Mouse (Mus musculus): ENCODE data around the gene Samd13. TPM values are rescaled to one million over a fixed set of nuclear protein-coding genes. Genes with fewer than 3 reads are reported as not detected.

Samd13 gene
- polyA plus RNA-seq (2012; rRNA removed), result not detected in 2 replicates

GRCm38 (mm10) chr3:146684811-146685675 is at the start of gene Samd13:
Gene Samd13 (minus strand): TSS chr3:146685592.

GRCm38 (mm10) chr3:146651217-146651616 is 34.2 kb downstream of the Samd13 start, which contains the start of gene 4930503B20Rik:
Gene 4930503B20Rik (minus strand): TSS chr3:146651317.

GRCm38 (mm10) chr3:146615496-146615895 is 69.9 kb downstream of the Samd13 start, which contains the start of gene Dnase2b:
Gene Dnase2b (minus strand): TSS chr3:146615596.

Other genes with a start within 250 kb of the Samd13 start
- 0.47 and 0.91 TPM in 2 replicates for gene Ctbs, start 235.8 kb downstream of the Samd13 start, polyA plus RNA-seq (2012; rRNA removed)
- 0.03 and 0.13 TPM in 2 replicates for gene Spata1, start 185.8 kb downstream of the Samd13 start, polyA plus RNA-seq (2012; rRNA removed)
- gene Gng5, start 185.8 kb downstream of the Samd13 start, polyA plus RNA-seq (2012; rRNA removed), result 377 and 573 TPM in 2 replicates
- gene Rpf1, start 164.2 kb downstream of the Samd13 start, polyA plus RNA-seq (2012; rRNA removed), result 0.95 and 1.5 TPM in 2 replicates
- not detected in 2 replicates for gene Uox, start 115.2 kb downstream of the Samd13 start, polyA plus RNA-seq (2012; rRNA removed)
- not detected in 2 replicates for gene Dnase2b, start 70.0 kb downstream of the Samd13 start, polyA plus RNA-seq (2012; rRNA removed)
- not detected in 2 replicates for gene 4930503B20Rik, start 34.3 kb downstream of the Samd13 start, polyA plus RNA-seq (2012; rRNA removed)
- gene Prkacb, start 127.4 kb upstream of the Samd13 start, polyA plus RNA-seq (2012; rRNA removed), result 6.3 and 8.5 TPM in 2 replicates
- 1.9 and 2.2 TPM in 2 replicates for gene Ttll7, start 166.8 kb upstream of the Samd13 start, polyA plus RNA-seq (2012; rRNA removed)